Mouse (Mus musculus) urinary bladder, adult 2 months (tissue): Measurements from ENCODE around the gene Etv4. TPM values are rescaled to one million over a fixed set of nuclear protein-coding genes. Genes with fewer than 3 reads are reported as not detected.

Experiments
- DNase-seq: peaks from one replicate; pipeline ENCODE4 v3.0.0; 2022; ENCODE audit warnings: low spot score
- polyA plus RNA-seq: library from polyadenylated mRNA; depleted of rRNA; stranded (reverse); fragments of >200 nt; gene quantifications from 2 replicates; pipeline ENCODE4 v1.2.3, GENCODE M21; 2012

The Etv4 gene
- polyA plus RNA-seq, 1 experiment: 0.65 TPM

- DNase-seq: no peak
These were observed 658 bp upstream of the Etv4 start for GRCm38 (mm10) chr11:101785852-101786205.

GRCm38 (mm10) chr11:101784488-101785142, 556 bp downstream of the Etv4 start:
- DNase-seq: no peak

- no peak for DNase-seq
These were observed 1.1 kb downstream of the Etv4 start for GRCm38 (mm10) chr11:101784072-101784471.

GRCm38 (mm10) chr11:101783584-101783983, 1.6 kb downstream of the Etv4 start:
- DNase-seq: no peak

GRCm38 (mm10) chr11:101783135-101783534, 2.0 kb downstream of the Etv4 start:
- no peak for DNase-seq

- no peak for DNase-seq
These were observed 8.3 kb downstream of the Etv4 start for GRCm38 (mm10) chr11:101776846-101777245.

- no peak for DNase-seq
These were observed 12.7 kb downstream of the Etv4 start for GRCm38 (mm10) chr11:101772449-101772848.

GRCm38 (mm10) chr11:101772027-101772426, 13.1 kb downstream of the Etv4 start:
- no peak for DNase-seq

GRCm38 (mm10) chr11:101770266-101770665, 14.9 kb downstream of the Etv4 start:
- DNase-seq: no peak

- no peak for DNase-seq
These were observed 16.4 kb downstream of the Etv4 start for GRCm38 (mm10) chr11:101768721-101769120.

- no peak for DNase-seq
These were observed 17.8 kb downstream of the Etv4 start for GRCm38 (mm10) chr11:101767326-101767725.

- no peak for DNase-seq
These were observed 20.6 kb downstream of the Etv4 start for GRCm38 (mm10) chr11:101764546-101764945.

GRCm38 (mm10) chr11:101763723-101764122, 21.4 kb downstream of the Etv4 start:
- no peak for DNase-seq

GRCm38 (mm10) chr11:101759530-101759929, 25.6 kb downstream of the Etv4 start:
- DNase-seq: no peak

GRCm38 (mm10) chr11:101758431-101758830, 26.7 kb downstream of the Etv4 start:
- DNase-seq: no peak

- DNase-seq: no peak
These were observed 27.8 kb downstream of the Etv4 start for GRCm38 (mm10) chr11:101757366-101757765.

- DNase-seq: no peak
These were observed 28.6 kb downstream of the Etv4 start for GRCm38 (mm10) chr11:101756616-101757015.

- no peak for DNase-seq
These were observed 51.6 kb downstream of the Etv4 start for GRCm38 (mm10) chr11:101733596-101733995.

- peak; percentile 97 for DNase-seq
These were observed 52.4 kb downstream of the Etv4 start, which contains the start of gene Dhx8 for GRCm38 (mm10) chr11:101732518-101733440. Gene Dhx8 (plus strand): TSS chr11:101732919.

- no peak for DNase-seq
These were observed 55.9 kb downstream of the Etv4 start for GRCm38 (mm10) chr11:101729308-101729707.

GRCm38 (mm10) chr11:101726765-101727164, 58.4 kb downstream of the Etv4 start:
- no peak for DNase-seq

GRCm38 (mm10) chr11:101725043-101725442, 60.1 kb downstream of the Etv4 start:
- no peak for DNase-seq

GRCm38 (mm10) chr11:101719986-101720520, 65.1 kb downstream of the Etv4 start:
- no peak for DNase-seq
